Mouse (Mus musculus): ENCODE data around the gene Tex21. TPM values are rescaled to one million over a fixed set of nuclear protein-coding genes. Genes with fewer than 3 reads are reported as not detected.

Tex21 gene
- total RNA-seq (2015) (not detected in 2 replicates), total RNA-seq (2017) (not detected in 2 replicates)

DNA sequence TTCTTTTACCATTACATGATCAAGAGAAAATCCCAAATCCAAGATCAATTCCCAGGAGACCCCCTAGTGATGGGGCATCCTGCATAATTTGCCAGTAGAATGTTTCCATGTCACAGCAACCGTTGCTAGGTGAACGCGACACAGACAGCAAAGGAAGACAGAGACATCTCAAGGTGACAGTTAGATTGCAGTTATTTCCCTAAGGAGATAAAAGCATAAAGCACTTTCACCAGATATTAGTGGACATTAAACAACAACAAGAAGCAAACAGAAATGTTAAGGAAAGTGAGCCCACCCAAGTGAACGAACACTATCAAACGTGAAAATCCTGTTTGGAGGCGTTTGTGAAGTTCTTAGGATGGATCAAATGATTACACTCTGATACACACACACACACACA is at the start of gene Tex21:
Tex21 (minus strand) TSS at position 101 of the 400 bp plus-strand sequence.
- ATAC-seq (ENCODE audit: poor library complexity, severe bottlenecking): no peak

DNA sequence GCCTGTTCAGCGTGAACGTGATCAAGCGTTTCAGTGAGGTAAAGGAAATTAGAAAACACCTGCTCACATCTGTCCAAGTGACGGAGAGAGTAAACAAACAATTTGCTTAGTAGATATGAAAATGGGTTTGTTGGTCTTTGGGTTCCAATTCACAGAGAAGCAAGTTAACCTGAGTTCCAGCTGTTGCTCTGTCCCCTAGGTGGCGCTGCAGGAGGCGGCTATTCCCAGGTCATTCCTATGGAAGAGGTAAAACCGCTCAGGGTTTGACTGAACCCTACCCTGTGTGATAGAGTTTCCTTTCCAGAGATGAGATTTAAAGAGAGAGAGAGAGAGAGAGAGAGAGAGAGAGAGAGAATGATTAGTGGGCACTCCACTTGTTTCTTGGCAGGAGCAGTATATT is 46.6 kb upstream of the Tex21 start:
- peak; percentile 79 for ATAC-seq (ENCODE audit: poor library complexity, severe bottlenecking)

GRCm38 (mm10) chr12:76290271-76290670 is 43.7 kb upstream of the Tex21 start:
- ATAC-seq (ENCODE audit: poor library complexity, severe bottlenecking): 0 out of 2 replicates have a peak, but pooled peaks have one; percentile 43

- no peak for ATAC-seq (ENCODE audit: poor library complexity, severe bottlenecking)
Observed at GRCm38 (mm10) chr12:76289428-76289827, 42.9 kb upstream of the Tex21 start.

DNA sequence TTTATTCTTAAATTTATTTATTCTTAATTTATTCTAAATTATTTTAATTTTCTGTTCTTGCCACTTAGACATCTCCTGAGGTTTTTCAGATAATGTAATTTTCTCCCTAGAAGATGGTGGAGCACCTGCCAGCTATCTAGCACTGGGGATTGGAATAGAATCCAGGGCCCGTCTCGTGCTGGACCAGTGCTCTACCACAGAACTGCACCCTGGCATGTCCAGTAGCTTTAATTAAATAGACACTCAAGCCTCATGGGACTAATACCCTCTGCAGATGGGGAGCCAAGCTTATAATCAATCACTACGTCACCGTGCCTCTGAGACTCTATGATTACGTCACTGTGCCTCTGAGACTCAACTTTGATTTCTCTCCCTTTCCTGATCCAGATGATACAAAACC is 41.9 kb upstream of the Tex21 start:
- ATAC-seq (ENCODE audit: poor library complexity, severe bottlenecking): no peak

DNA sequence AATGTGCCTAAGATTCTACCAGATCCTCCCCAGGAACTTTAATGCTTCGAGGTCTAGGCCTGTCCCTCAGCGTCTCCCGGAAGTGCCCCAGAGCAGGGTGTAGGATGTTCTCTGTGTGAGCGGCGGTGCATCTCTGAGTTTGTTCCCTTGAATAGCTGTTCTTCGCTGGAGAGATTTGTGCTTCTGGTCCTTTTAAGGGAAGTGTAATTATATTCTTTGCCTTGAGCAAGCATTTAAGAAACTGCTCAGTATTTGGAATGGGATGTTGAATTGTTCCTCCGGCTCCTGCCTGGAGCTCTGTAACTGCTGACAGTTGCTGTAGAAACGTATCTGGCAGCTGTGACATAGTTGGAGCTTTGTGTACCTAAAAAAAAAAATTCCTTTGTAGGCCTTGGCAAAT is 41.4 kb upstream of the Tex21 start:
- no peak for ATAC-seq (ENCODE audit: poor library complexity, severe bottlenecking)

DNA sequence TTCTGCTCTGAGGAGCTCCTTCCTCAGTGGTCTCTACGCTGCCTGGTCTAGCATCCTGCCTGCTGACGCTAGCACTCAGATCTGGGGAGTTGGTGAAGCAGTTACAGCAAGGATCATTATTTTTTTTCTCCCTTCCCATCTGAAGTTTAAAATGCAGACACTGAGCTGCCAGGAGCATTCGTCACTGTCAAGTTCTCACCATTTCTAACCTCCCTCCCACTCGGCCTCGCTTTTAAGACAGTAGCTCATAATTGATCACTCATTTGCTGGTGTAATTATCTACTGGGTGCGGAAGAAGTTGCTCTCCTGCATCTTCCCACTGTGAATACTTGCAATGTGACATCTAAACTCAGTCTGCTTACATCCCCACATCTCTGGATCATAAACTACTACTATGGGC is 38.9 kb upstream of the Tex21 start:
- ATAC-seq (ENCODE audit: poor library complexity, severe bottlenecking): no peak

DNA sequence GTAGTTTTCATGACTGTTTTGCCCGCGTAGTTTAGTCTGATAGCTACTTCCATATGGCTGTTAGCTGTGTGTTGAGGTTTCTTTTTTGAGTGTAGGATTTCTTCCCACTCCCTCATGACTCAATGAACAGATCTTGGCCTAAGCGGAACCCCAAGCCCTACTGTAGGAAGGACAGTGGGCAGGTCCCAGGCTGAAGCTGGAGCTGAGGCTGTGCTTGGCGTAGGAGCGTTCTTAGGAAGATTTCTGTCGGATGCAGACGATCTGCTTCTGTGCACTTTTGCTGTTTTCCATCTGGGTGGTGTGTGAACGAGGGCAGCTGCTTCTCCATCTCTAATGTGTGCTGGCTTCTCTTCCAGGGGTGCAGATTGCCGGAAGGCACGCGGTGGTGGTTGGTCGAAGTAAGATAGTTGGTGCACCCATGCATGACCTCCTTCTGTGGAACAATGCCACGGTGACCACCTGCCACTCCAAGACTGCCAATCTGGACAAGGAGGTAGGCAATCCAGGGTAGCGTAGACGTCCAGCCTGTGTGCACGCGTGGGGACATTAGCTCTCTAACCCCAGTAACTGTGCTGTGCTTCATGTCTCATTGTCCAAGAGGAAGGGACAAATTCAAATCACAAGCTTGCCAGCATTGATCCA is 36.1 kb upstream of the Tex21 start:
- no peak for ATAC-seq (ENCODE audit: poor library complexity, severe bottlenecking)

GRCm38 (mm10) chr12:76282132-76282531 is 35.6 kb upstream of the Tex21 start:
- no peak for ATAC-seq (ENCODE audit: poor library complexity, severe bottlenecking)

DNA sequence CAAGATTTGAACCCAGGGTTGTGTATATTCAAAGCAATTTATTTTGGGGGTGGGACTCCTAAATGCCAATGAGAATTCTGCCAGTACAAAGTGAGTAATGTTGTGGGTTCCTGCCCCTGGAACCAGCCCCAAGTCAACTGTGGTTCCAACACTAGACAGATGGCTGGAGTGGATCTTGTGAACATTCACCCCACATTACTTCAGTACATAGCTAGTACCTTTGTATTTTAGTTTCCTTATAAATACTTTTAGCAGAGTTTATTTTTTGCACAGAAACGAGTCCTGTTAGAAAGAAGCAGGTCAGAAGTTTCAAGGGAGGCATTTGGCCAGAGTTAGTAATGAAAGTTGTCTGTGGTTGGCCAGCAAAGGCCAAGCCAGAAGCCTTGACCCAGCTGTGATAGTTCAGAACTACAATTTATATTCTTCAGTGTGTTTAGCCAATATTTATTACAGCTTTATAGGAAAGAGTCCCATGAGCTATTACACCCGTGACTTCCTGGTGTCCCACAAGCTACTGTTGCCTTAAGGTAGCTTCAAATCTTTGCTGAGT is 34.6 kb upstream of the Tex21 start:
- ATAC-seq (ENCODE audit: poor library complexity, severe bottlenecking): no peak

DNA sequence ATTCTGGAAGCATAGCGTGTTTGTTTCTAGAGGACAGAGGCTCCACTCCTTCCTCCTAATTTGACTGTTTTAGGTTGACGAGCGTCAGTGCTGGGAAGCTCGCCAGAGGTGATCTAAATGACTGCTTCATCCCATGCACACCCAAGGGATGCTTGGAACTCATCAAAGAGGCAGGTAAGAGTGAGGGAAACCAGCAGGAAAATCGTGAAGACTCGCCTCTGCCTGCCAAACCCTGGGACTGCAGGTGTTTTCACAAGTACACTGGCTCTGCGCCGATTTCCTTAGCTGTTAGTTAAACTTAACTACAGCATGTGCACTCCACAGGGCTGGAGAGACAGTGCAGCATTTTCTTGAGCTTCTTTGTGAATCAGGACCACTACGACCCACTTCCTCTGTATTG is 34.0 kb upstream of the Tex21 start:
- ATAC-seq (ENCODE audit: poor library complexity, severe bottlenecking): no peak

DNA sequence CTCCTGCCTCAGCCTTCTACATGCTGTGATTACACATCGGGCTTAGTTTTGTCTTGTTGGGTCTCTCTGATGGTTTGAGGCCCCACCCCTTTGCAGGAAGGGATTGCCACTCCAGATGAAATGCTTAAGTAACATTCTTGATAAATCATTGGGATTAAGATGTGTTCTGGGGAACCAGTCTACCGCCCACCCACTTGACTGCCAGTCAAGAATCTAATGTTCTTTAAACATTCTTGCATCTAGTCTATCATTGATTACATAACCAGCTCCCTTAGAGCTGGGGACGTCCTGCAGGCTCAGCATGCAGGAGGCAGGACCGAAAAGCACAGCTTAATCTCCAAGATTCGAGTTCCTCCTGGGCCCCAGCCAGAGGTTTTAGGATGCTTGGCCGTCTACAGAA is 31.7 kb upstream of the Tex21 start:
- ATAC-seq (ENCODE audit: poor library complexity, severe bottlenecking): no peak

DNA sequence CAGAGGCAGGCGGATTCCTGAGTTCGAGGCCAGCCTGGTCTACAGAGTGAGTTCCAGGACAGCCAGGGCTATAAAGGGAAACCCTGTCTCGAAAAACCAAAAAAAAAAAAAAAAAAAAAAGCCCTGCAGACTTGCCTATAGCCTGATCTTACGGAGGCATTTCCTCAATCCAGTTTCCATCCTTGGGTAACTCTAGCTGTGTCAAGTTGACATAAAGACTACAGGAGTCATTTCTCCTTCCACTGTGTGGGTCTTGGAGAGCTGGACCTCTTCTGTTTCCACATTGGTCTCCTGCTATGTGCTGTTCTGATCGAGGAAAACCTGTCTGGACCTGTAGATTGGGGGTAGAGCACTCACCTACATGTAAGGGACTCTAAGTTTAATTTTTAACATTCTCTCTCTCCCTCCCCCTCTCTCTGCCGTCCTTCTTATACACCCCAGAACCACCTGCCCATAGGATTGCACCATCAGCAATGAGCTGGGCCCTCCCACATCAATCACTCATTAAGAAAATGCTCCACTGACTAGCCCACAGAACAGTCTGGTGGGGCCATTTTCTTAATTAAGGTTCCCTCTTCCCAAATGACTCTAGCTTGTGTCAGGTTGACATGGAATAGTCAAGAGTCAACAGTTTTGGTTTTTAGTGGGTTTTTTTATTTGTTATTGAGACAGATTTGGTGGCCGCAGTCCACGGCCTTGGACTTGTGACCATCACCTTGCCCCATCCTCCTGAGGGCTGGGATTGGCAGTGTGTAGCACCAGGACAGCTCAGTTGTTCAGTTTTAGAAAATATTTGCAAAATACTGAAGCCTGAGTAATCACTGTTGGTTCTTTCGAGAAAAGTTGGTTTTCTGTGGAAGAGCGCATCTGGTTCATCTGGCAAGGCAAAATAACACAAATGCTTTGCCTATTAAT is 26.3 kb upstream of the Tex21 start:
- ATAC-seq (ENCODE audit: poor library complexity, severe bottlenecking): peak; percentile 84

- no peak for ATAC-seq (ENCODE audit: poor library complexity, severe bottlenecking)
Observed at GRCm38 (mm10) chr12:76271516-76271915, 25.0 kb upstream of the Tex21 start.

GRCm38 (mm10) chr12:76269196-76269595 is 22.6 kb upstream of the Tex21 start:
- no peak for ATAC-seq (ENCODE audit: poor library complexity, severe bottlenecking)

GRCm38 (mm10) chr12:76268686-76269085 is 22.1 kb upstream of the Tex21 start:
- ATAC-seq (ENCODE audit: poor library complexity, severe bottlenecking): no peak

DNA sequence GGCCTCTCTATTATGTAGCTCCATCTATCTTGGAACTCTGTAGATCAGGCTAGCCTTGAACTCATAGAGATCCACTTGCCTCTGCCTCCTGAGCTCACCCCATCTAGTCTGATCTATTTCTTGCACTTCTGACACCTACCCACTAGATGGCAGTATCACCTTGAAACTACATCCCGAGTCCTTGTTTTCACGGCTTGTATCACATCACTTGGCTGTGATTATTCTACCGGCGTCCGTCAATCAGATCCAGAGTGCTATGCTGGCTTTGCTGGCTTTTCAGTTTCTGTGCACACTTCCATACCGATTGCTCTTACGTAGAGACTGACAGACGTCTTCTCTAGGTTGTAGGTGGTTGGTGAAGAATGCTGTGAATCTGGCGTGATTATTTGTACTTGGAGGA is 20.3 kb upstream of the Tex21 start:
- peak; percentile 79 for ATAC-seq (ENCODE audit: poor library complexity, severe bottlenecking)

GRCm38 (mm10) chr12:76265001-76265400 is 18.5 kb upstream of the Tex21 start:
- ATAC-seq (ENCODE audit: poor library complexity, severe bottlenecking): peak; percentile 81

DNA sequence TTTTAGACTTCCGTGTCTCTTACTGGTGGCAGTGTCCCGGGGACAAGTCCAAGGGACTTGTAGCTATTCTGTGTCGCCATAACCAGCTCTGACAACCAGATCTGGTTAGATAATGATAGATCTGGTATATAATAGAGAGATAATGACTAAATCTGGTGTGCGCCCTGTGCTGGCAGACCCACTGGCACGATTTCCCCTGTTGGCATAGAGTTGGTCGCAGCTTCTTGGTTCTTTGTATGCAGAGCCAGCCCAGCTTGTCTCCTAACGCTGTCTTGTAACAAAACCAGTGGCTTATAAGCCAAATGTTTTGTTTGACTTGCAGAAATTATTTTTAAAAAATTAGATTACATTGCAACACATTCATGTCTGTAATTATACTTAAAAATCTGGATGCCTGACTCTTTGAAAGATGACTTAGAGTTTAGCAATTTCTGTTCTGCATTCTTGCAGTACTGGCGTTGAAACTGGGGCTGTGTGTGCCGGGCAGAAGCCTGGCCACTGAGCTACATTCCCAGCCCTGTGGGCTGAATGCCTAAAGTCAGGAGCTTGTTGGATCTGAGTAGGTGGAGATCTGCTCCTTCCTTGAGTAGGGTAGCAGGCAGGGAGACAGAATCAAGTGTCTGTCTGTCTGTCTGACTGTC is 17.9 kb upstream of the Tex21 start:
- ATAC-seq (ENCODE audit: poor library complexity, severe bottlenecking): peak; percentile 56

DNA sequence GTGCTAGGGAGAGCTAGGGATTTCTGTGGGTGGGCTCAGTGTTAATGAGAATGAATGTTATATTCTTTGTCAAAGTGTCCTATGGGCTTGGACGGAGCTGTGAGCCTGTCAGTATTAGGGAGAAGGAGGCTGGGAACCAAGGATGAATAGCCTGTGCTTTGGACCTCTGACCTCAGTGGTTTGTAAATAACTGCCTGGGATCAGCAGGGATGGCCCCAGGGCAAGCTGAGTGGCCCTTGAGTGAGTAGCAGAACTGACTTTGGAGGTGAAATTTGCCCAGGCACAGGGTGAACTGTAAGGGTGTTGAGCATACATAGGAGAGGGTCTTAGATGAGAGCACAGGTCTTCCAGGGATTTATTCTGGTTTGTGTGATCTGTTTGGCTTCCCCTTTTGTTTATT is 17.3 kb upstream of the Tex21 start:
- ATAC-seq (ENCODE audit: poor library complexity, severe bottlenecking): no peak

DNA sequence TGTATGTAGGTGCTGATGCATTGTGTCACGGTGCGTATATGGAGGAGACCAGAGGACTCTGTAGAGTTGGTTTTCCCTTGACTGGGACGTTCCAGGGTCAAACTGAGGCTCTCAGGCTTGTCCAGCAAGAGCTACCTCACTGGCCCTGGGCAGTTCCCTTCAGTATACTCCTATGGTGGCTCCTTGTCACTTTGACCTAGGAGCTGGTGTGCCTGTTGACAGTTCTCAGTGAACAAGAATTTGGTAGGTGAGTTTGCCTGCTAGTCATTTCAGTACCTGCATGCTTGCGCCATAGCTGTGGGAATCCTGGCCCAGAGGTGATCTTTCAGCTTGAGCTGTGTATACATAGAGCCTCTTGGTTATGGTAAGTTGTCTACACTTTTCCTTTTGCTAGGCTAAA is 16.4 kb upstream of the Tex21 start:
- ATAC-seq (ENCODE audit: poor library complexity, severe bottlenecking): no peak
